Mouse (Mus musculus) urinary bladder, postnatal 4 days (tissue): Measurements from ENCODE around the gene Foxl1.
"Not testable (repeated sequence)": the region's sequence is repeated elsewhere in the genome, so short reads cannot be mapped to it uniquely, and the experiment has no call there.

Experiments
- DNase-seq, 2 experiments: peaks; one replicate each; pipeline ENCODE4 v3.0.0; 2021 to 2022; ENCODE audit warnings: low spot score in 2 of 2

Foxl1 gene

DNA sequence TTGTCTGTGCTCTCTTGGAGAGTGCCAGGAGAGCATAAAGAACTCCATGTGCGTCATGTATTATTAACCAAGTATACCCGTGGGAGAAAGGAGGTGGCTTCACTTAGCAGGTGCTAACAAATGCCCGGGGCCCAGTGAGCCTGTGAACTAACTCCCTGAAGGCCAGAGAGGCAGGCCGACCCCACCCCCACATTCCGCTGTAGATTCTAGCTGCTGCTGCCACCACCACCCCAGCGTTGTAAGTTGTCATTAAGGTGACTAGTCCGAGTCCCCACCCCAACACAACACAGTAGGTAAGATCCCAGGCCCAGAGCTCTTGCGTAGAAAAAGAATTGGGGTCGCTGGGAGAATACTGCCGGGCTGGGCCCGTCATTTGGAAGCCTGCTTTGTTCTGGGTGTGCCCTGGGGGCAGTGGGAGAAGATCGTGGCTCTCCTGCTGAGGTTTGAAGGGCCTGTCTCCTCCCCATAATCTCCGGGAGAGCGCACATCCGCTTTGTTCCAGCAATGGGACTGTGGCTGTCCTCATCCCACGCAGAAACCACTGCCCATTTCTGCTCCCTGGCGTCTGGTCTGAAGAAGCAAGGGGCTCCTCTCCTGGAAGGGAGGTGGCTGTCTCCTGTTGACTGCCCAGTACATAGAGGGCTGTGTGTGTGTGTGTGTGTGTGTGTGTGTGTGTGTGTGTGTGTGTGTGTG, 3.0 kb upstream of the Foxl1 start:
- DNase-seq = no peak

DNA sequence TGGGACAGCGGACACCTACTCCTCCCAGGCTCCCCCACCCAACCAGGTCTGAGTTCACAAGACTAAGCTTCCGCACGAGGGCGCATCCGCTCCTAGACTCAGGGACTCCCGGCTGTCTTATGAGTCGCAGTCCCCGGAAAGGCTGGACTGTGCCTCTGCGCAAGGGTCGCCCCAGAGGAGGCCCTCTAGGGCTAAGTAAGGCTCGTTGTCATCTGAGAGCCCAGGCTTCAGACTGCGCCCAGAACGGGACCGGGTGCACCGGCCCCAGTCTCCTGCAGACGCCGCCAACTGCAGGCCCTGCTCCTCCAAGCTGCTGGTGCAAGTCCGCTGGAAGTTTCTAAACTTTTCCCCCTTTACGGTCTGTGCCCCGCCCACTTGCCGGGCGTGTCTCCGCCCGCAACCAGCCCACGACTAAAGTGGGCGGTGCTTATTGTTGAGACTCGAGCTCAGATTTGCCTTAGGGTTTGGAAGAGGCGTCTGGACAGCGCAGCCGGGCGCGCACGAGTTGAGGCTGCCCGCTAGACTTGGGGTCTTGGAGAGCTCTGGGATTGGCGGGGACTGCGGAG, 2.3 kb upstream of the Foxl1 start:
- DNase-seq = peak; percentile 71 to 77

DNA sequence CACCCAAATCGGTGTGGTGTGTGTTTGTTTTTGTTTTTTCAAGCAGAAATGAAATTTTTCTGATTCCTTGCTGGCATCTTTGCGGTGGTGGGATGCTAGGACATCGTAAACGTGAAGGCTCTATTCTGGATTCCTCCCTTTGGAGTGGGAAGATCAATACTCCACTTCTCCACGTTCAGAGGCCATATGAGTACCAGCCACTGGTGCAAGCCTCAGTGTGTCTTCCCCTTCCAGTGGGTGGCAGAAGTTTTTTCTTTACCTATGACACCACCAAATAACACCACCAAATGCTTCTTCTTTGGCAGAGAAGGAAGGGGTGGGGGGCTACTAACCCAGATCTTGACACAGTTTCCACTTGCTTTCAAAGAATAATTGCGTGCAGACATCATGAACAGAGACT, 1.5 kb upstream of the Foxl1 start:
- DNase-seq = no peak

DNA sequence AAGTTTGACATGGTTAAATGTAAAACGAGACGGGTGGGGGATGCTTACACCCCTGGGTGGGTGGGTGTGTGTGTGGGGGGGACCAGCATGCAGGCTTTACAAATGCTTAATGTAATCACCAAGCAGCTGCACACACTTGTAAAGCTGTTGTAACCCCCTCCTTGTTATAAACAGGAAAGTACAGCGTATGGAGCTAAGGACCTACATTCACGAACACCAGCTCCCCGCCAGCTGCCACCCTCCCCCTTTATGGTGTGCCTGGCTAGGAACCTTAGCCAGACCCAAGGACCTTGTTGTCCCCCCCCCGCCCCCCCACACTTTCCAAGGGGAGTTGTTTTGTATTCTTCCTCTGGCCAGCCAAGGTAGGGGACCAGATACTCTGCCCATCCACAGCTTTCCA, 1.0 kb upstream of the Foxl1 start:
- no peak for DNase-seq

DNA sequence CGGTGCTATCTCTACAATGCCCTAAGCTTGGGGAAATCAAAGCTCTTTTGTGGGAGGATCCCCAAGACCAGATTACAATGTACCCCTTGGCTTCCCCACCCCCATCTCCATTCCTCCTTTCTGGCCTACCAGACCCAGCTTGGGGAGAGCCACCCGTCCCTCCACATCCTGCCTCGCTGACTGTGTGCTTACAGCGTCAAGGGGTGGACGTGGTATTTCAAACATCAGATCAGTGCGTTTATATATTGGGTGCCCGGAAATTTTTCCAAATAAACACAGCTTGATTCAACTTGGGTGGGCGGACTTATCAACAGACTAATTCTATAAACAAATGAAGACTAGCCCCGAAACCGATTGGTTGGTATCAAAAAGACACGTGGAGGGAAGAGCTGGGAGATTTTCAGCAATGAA, 444 bp upstream of the Foxl1 start:
- DNase-seq = no peak

DNA sequence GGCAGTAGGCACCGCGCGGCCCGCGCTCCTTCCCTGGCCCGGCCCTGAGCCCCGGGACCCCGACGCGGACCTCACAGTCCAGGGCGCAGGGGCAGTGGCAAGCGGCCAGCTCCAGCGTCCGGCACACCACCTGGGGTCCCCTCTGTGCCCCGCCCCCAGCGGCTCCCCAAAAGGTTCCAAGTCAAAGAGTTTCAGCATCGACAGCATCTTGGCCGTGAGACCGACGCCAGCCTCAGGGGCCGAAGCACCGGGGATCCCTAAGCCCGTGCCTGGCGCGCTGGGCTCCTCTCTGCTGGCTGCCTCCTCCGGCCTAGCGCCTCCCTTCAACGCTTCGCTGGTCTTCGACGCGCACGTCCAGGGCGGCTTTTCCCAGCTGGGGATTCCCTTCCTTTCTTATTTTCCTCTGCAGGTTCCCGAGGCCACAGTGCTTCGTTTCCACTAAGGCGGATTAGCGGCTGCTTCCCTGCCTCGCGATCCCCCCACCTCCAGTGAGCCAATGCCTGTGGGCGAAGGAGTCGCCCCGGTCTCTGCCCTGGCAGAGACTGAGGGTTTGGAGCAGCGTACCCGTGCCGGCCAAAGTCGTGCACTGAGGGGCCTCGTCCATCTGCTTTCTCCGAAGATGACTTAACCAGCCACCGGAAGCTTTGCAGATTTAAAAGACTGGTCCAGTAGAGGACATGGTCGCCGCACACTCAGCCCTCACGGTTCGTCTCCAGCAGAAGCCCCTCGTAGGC, 958 bp downstream of the Foxl1 start:
- no peak for DNase-seq

DNA sequence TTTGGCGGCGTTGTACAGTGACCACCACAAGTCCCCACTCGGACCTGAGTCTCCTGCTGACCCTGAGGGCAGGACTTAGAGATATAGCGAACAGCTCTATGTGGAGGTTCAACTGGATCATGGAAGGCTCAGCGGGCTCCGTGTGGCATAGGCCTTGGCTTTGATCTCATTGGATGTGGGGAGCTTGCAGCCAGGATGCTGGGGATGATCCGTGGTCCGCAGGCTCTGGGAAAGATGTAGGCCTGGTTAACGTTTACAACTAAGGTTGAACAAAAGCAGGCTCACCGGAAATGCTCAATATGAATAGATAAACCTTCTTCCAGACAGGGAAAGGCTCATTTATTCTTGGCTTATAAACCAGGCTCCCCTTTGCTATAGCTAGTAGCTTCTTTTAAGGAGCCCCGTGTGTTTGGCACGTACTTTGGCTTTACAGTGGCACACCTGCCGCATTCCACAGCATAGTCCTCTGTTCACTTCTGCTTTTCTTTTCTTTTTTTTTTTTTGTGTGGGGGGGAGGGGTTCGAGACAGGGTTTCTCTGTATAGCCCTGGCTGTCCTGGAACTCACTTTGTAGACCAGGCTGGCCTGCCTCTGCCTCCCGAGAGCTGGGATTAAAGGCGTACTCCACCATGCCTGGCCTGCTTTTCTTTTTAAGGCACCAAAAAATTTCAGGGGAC, 1.7 kb downstream of the Foxl1 start:
- no peak for DNase-seq

DNA sequence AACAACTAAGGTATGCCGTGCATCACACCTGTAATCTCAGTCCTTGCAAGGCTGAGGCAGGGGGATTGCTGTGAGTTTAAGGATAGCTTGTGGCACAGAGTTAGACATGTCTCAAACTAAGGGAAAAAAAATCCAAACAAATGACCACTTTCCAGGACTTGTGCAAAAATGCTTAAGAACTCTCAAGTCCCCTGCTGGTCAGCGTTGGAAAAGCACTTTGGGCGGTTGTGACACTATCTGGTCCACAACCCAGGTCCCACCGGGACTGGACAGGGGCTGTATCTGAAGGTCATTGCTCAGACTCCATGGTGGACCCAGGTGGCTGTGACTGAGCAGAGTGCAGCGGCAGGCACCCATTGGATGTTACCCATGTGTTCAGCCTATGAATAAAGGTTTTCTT, 2.8 kb downstream of the Foxl1 start:
- no peak for DNase-seq

DNA sequence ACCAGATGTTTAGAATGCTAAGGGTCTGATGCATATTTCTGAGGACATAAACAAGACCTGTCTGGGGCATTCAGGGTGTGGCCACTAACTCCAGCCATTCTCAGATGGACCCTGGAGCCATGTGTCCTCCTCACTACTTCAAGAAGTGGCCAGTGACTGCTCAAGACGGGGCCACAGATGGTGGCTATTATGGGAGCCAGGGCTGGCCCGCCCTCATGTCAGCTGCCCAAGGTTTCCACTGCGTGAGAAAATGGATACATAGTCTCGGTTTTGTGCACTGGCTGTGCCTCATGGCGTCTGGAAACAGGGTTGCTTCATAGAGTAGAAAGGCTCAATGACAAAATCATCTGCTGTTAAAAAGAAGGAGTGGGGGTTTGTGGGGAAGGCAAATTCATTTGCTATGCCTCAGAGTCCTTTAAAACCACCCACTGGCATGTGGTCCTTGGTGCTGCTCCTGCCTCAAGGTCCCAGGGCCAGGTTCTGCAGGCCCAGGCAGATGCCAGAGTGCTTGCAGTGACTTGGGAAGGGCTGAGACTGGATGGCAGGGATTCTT, 5.3 kb downstream of the Foxl1 start:
- DNase-seq = no peak

DNA sequence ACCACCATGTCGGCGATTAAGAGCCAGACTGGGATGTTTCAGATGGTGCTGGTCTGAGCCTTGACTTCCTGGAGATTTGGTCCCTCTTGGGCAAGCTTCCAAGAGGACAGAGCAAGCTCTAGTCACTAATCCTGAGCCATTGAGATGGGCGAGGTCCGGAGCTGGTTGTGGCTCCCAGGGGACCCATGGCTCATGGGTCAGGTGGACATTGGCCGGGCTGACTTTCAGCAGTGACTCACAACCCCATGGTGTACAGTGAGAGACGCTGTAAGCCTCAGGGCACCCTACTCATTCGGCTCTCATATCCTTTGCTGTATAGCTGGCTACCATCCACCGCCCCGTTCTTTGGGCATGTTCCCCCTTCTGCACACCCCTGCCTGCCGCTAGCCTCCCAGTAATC, 6.4 kb downstream of the Foxl1 start:
- DNase-seq = no peak

DNA sequence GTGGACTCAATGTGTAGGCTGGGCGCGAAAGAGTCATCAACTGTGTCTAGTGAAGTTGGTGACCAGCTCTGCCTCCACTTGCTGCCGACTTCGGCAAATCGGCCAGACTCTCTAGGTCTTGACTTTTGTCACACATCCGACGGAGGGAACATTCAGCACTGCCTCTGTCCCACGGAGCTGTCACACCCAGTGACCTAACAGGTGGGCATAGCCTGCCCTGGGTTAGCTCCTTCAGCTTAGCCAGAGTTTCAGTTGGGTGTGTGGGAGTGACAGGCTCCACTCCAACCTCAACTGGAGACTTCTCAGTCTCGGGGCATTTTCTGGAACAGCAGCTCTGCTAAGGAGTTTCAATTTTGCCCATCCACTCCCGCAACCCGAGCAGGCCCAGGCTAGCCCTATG, 6.8 kb downstream of the Foxl1 start:
- no peak for DNase-seq

DNA sequence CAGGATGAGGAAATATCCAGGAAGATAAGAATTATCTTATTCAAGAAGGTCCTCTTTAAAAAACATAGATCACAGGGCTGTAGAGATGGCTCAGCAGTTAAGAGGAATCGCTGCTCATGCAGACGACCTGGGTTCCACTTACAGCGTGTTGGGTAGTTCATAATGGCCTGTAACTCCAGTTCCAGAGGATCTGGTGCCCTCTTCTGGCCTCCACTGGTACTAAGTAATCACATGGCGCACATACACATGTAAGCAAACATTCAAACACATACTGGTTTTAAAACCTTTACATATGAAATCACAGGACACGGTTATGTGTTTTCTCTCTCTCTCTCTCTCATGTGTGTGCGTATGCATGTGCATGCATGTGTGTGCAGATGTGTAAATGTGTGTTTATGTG, 9.1 kb downstream of the Foxl1 start:
- DNase-seq = no peak

DNA sequence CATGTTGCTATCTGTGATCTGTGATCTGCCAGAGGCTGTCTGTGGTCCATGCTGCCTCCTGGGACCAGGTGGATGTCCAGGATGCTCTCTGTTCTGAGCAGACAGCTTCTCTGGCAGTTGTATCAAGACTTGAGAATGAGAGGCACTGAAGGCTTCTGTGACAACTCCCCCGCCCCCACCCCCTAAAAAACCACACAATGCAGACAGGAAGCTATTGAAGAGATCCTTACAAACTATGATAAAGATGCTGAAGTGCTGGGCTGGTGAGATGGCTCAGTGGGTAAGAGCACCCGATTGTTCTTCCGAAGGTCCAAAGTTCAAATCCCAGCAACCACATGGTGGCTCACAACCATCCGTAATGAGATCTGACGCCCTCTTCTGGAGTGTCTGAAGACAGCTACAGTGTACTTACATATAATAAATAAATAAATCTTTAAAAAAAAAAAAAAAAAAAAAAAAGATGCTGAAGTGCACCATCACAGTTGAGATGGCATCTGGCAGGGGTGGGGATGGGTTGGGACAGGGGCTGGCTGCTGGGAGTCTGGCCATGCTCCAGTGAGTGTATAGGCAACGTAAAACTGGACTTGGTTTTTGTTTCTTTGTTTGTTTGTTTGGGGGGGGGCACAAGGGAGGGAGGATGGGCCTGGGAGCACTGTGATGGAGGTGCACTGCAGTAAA, 17.9 kb downstream of the Foxl1 start:
- not testable (repeated sequence) for DNase-seq

DNA sequence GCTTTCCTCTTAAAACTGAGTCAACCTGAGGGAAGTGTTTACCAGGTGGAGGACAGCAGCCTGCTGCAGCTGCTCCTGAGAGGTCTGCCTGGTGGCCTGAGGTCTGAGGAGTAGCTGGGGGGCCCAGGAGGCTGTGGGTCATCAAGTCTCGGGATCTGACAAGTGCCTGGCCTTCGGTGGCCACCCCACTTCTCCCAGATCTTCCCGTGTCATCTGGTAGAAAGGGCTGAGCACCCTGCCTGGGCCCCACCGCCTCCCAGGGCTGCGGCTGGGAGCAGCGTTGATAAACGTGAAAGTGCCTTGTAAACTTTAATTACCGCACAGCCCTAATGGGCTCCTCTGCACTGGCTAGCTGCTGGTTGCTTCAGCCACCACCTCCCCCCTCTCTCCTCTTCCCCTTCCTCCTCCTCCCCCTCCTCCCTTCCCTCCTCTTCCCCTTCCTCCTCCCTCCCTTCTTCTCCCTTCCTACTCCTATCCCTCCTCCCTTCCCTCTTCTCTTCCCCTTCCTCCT, 20.9 kb downstream of the Foxl1 start:
- DNase-seq = no peak

DNA sequence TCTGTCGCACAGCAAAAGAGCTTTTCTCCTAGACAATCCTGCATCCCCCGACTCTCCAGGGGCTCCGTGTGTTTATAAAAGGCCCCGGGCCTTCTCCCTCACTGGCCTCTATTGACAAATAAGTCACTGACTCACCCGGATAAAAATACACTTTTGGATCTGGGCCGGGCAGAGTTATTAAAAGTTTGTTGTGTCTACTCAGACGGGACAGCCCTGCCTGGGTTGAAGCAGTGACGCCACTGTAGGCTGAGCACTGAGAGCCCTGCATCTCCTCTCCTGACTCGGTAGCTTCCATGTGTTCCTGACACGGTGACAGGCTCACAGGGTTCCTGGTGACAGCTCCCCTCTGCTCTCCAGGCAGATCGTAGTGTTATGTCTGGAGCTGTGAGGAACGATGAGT, 24.7 kb downstream of the Foxl1 start:
- DNase-seq = no peak

DNA sequence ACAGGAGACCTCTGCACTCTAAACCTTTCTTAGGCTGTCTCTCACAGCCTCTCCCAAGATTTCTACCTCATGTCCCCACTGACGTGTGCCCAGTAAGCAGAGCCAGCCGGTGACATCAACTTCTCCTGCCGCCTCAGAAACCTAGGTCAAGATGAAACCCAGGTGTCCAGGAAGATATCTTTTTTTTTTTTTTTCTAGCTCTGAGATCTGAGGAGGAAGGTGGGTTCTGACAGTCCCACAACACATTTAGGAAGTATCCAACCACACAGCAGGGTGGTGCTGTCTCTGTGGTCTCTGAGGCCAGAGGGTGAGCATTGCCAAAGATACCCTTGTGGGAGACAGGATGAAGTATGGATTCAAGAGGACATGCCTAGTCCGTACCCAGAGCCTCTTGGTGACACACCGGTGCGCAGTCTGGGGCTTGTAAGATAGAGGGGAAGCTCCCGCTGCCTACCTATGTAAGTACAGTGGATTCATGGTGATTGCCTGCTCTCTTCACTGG, 29.3 kb downstream of the Foxl1 start:
- no peak for DNase-seq

DNA sequence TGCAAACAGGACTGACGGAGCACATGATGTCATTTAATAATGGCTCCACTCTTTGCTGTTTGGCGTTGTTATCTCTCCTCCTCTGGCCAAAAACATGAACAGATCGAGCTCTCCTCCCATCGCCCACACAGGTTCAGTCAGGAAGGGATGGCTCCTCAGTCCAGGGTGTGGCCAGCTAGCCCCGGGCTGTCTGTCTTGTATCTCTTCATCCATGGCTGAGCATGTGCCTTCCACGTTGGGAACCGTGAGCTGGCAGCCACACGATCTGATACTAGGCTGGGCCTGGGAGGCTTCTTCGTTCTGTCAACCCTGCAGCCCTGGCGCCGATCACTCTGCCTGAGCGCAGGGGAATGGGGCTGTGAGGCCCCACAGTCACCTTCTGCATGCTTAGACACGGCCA, 31.1 kb downstream of the Foxl1 start:
- DNase-seq = no peak

DNA sequence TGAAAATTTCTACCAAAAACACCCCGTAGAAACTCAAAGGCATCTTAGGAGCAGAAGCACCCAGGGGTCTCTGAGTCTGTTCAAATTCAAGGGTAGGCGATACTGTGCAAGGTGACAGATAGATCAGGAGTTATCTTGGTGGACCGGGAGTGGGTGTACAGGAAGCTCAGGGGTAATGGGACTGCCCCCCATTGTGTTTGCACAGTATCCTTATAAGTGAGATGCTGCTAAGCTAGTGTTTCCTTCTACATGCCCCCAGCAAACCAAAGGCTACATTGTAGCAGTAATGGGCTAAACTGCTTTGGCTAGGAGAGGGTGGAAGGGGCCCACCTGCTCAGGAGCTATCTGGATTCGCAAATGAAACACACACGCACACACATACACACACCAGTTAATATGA, 33.7 kb downstream of the Foxl1 start:
- no peak for DNase-seq

DNA sequence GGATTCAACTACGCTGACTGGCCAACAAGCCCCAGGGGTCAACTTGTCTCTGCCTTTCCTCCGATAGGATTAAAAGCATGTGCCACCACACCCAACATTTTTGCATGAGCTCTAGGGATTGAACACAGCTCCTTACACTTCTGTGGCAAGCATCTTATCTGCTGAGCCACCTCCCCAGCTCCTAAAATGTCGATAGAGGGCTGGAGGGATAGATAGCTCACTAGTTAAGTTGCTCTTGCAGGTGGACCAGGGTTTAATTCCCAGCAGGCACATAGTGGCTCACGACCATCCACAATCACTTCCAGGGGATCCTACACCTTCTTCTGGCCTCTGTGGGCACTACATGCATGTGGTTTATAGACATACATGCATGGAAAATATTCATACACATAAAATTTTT, 34.7 kb downstream of the Foxl1 start:
- DNase-seq = no peak

DNA sequence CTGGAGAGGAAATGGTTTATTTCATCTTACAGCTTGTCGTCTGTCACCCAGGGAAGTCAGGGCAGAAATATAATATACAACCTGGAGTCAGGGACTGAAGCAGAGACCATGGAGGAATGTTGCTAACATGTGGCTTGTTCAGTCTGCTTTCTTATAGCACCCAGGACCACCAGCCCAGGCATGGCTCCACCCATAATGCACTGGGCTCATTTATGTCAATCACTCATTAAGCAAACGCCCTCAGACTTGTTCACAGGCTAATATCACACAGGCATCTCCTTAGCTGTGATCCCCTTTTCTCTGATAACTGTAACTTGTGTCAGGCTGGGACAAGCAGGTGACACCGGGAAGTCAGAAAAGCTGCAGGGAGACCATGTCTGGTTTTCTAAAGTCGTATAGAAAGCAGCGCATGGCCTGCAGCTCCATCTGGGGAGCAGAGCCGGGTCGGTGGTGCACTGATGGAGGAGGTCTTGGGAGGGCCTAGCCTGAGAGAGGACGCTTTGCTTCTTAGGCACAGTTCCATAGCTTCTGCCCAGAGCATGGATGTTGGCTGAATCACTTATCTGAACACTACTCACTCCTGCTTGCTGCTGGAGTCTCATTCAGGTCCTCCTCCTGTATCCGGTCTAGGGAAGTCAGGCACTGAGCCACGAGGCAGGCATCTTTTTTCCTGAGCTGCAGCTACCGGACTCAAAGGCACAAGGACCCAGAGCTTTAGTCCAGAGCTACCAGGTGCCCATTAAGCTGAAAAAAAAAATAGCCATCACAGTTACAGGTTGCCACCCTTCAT, 35.4 kb downstream of the Foxl1 start:
- DNase-seq = no peak

DNA sequence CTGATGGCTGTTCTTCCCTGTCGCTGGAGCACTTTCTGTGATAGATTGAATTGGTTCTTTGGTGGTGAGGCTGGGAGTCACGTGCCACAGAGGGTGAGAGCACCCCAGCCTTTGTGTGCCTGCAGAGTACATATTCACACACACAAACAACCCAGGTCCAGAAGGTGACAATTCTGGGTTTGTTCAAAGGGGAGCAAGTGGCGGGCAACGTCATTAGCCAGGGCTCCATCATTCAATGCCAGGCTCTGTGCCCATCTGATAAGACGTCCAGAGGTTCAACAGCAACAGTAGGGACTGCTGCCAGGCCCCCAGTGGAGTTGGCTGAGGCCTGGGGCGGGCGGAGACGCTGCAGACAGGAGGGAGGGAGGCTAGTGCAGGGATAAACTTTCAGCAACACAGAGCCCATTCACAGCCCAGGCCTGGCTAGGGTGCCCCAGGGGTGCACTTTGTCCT, 36.3 kb downstream of the Foxl1 start:
- DNase-seq = no peak
